Mouse (Mus musculus) intestine, embryonic 14.5 days (tissue): ENCODE measurements around the gene Agpat1. TPM values are rescaled to one million over a fixed set of nuclear protein-coding genes. Genes with fewer than 3 reads are reported as not detected.

Source experiments
- ATAC-seq: fragments of 200-750 bp; cut with Nextera tagmentation; replicated peaks from 2 replicates; pipeline ENCODE4 v1.8.0; 2017; ENCODE audit warnings: low read depth, moderate number of reproducible peaks, moderate TSS enrichment, moderate library complexity; ENCODE audit not compliant: low FRiP score, low TSS enrichment
- DNase-seq: peaks from one replicate; pipeline ENCODE4 v3.0.0-alpha.2; 2018; ENCODE audit warnings: low spot score
- H3K27ac ChIP-seq: fragments of 300-500 bp; sonication (generic); 2 replicates; pipeline ENCODE4 v1.5.1; 2014; ENCODE audit warnings: low read depth, mild to moderate bottlenecking, control low read depth
- H3K27me3 ChIP-seq: fragments of 300-500 bp; sonication (generic); replicated peaks from 2 replicates; pipeline ENCODE4 v1.6.1; 2014; ENCODE audit warnings: low read length, control low read depth; ENCODE audit not compliant: control insufficient read depth, insufficient read depth
- H3K36me3 ChIP-seq: fragments of 300-500 bp; sonication (generic); 2 replicates; pipeline ENCODE4 v1.6.1; 2014; ENCODE audit warnings: low read length, control low read depth; ENCODE audit not compliant: control insufficient read depth, insufficient read depth
- H3K4me1 ChIP-seq: fragments of 300-500 bp; sonication (generic); replicated peaks from 2 replicates; pipeline ENCODE4 v1.6.1; 2014; ENCODE audit warnings: low read length, control low read depth, mixed read lengths; ENCODE audit not compliant: control insufficient read depth, insufficient read depth
- H3K4me2 ChIP-seq: fragments of 300-500 bp; sonication (generic); 2 replicates; pipeline ENCODE4 v1.6.1; 2014; ENCODE audit warnings: low read length
- H3K4me3 ChIP-seq: fragments of 300-500 bp; sonication (generic); 2 replicates; pipeline ENCODE4 v1.5.1; 2014; ENCODE audit warnings: low read depth, low read length, control low read depth, mixed read lengths
- H3K9ac ChIP-seq: fragments of 300-500 bp; sonication (generic); 2 replicates; pipeline ENCODE4 v1.6.1; 2014; ENCODE audit warnings: mild to moderate bottlenecking, low read length
- H3K9me3 ChIP-seq: fragments of 300-500 bp; sonication (generic); 2 replicates; pipeline ENCODE4 v1.6.1; 2016; ENCODE audit warnings: low read length, control low read depth; ENCODE audit not compliant: control insufficient read depth
- WGBS: fragments of 180-500 bp; shearing (Covaris S2); extraction: QIAGEN DNeasy Blood & Tissue Kit; methylation state at CpG from one replicate; pipeline ENCODE4 v1.1.7; 2014; 5-methylcytosine and 5-hydroxymethylcytosine counted together
- polyA plus RNA-seq: library from polyadenylated mRNA; unstranded; fragments of >200 nt; fragmentation: Nextera tagmentation; extraction: Ambion mirVana; gene quantifications from 2 replicates; pipeline ENCODE4 v1.2.1, GENCODE M21; 2014

Gene Agpat1
- polyA plus RNA-seq, 1 experiment from 2014 or later = 62.3 TPM

- H3K4me3 ChIP-seq = peak overlapping the region; percentile 97
- H3K9ac ChIP-seq = peak overlapping the region; percentile 86
- no peak for DNase-seq
- H3K27ac ChIP-seq = peak overlapping the region; percentile 90
- peaks cover 24% of the 10 kb centered on the region for H3K36me3 ChIP-seq
- ATAC-seq = no peak; the same call in 1 of the 2 replicates
- no peaks in the 10 kb centered on the region for H3K27me3 ChIP-seq
- peaks cover 33% of the 10 kb centered on the region for H3K4me1 ChIP-seq
- no peaks in the 10 kb centered on the region for H3K9me3 ChIP-seq
- WGBS = 12% methylated on average over 24 of the region's 24 CpGs
- H3K4me2 ChIP-seq = peak overlapping the region; percentile 94
Observed at GRCm38 (mm10) chr17:34604511-34605237, 612 bp downstream of the Agpat1 start.

- peak; percentile 97 for DNase-seq
- H3K9ac ChIP-seq = peak overlapping the region; percentile 86
- WGBS = 0% methylated on average over 23 of the region's 30 CpGs
- H3K4me1 ChIP-seq = peaks cover 33% of the 10 kb centered on the region
- no peaks in the 10 kb centered on the region for H3K9me3 ChIP-seq
- peaks cover 22% of the 10 kb centered on the region for H3K36me3 ChIP-seq
- peak overlapping the region; percentile 90 for H3K27ac ChIP-seq
- no peaks in the 10 kb centered on the region for H3K27me3 ChIP-seq
- H3K4me2 ChIP-seq = peak overlapping the region; percentile 94
- peak overlapping the region; percentile 97 for H3K4me3 ChIP-seq
- peak; percentile 33 for ATAC-seq
Observed at GRCm38 (mm10) chr17:34605609-34606008, 1.5 kb downstream of the Agpat1 start.

GRCm38 (mm10) chr17:34606186-34607039 lies 2.4 kb downstream of the Agpat1 start:
- ATAC-seq (no peak), DNase-seq (no peak)
- Histone ChIP-seq H3K4me1 (peaks cover 33% of the 10 kb centered on the region), H3K4me3 (peak overlapping the region; percentile 97), H3K27ac (peak overlapping the region; percentile 90), H3K4me2 (peak overlapping the region; percentile 94), H3K9ac (peak overlapping the region; percentile 86), H3K9me3 (no peaks in the 10 kb centered on the region), H3K27me3 (no peaks in the 10 kb centered on the region), H3K36me3 (peaks cover 22% of the 10 kb centered on the region)
- WGBS = 15% methylated on average over 32 of the region's 32 CpGs

GRCm38 (mm10) chr17:34607997-34608396 lies 3.9 kb downstream of the Agpat1 start:
- Histone ChIP-seq H3K4me3 (no peak overlapping the region), H3K36me3 (peaks cover 34% of the 10 kb centered on the region), H3K9ac (no peak overlapping the region), H3K27me3 (no peaks in the 10 kb centered on the region), H3K9me3 (no peaks in the 10 kb centered on the region), H3K4me2 (no peak overlapping the region), H3K4me1 (peaks cover 24% of the 10 kb centered on the region), H3K27ac (no peak overlapping the region)
- 83% methylated on average over 7 of the region's 7 CpGs for WGBS
- ATAC-seq (no peak), DNase-seq (no peak)

GRCm38 (mm10) chr17:34611050-34611449 lies 7.0 kb downstream of the Agpat1 start:
- peak; percentile 45 for DNase-seq
- Histone ChIP-seq H3K4me3 (no peak overlapping the region), H3K27ac (no peak overlapping the region), H3K36me3 (peaks cover 63% of the 10 kb centered on the region), H3K9me3 (no peaks in the 10 kb centered on the region), H3K4me2 (no peak overlapping the region), H3K27me3 (no peaks in the 10 kb centered on the region), H3K4me1 (peaks cover 14% of the 10 kb centered on the region), H3K9ac (no peak overlapping the region)
- WGBS = 93% methylated on average over 8 of the region's 8 CpGs
- ATAC-seq = no peak

GRCm38 (mm10) chr17:34613054-34613645 lies 9.1 kb downstream of the Agpat1 start:
- Histone ChIP-seq H3K4me3 (no peak overlapping the region), H3K4me2 (no peak overlapping the region), H3K27ac (no peak overlapping the region), H3K36me3 (peaks cover 71% of the 10 kb centered on the region), H3K27me3 (no peaks in the 10 kb centered on the region), H3K9ac (no peak overlapping the region), H3K4me1 (0 out of 2 replicates have a peak, but pooled peaks cover 1% of the 10 kb centered on the region), H3K9me3 (no peaks in the 10 kb centered on the region)
- DNase-seq = no peak
- no peak for ATAC-seq
- WGBS = 82% methylated on average over 11 of the region's 11 CpGs

- Histone ChIP-seq H3K9ac (no peak overlapping the region), H3K27ac (no peak overlapping the region), H3K4me2 (no peak overlapping the region), H3K27me3 (no peaks in the 10 kb centered on the region), H3K4me1 (no peaks in the 10 kb centered on the region), H3K9me3 (no peaks in the 10 kb centered on the region), H3K4me3 (no peak overlapping the region), H3K36me3 (peaks cover 70% of the 10 kb centered on the region)
- WGBS = 86% methylated on average over 10 of the region's 10 CpGs
- DNase-seq = no peak
- no peak for ATAC-seq
Observed at GRCm38 (mm10) chr17:34613830-34614229, 9.8 kb downstream of the Agpat1 start.

- H3K9me3 ChIP-seq = no peaks in the 10 kb centered on the region
- peaks cover 77% of the 10 kb centered on the region for H3K36me3 ChIP-seq
- DNase-seq (no peak), ATAC-seq (no peak)
- no peak within 1 kb of the TSS for H3K9ac ChIP-seq
- WGBS = 81% methylated on average over 6 of the region's 6 CpGs
- H3K27ac ChIP-seq = no peak within 1 kb of the TSS
- H3K4me1 ChIP-seq = no peaks in the 10 kb centered on the region
- H3K4me2 ChIP-seq = no peak within 1 kb of the TSS
- H3K4me3 ChIP-seq = no peak within 1 kb of the TSS
- H3K27me3 ChIP-seq = no peaks in the 10 kb centered on the region
Observed at GRCm38 (mm10) chr17:34615871-34616270, 11.8 kb downstream of the Agpat1 start, which contains the start of gene Egfl8. Gene Egfl8 (minus strand): TSS chr17:34615971.
